Mouse (Mus musculus): ENCODE data around the gene Socs1. TPM values are rescaled to one million over a fixed set of nuclear protein-coding genes. Genes with fewer than 3 reads are reported as not detected.

Socs1 gene
- 1 to 10 TPM; 2.4 to 3.4 TPM for total RNA-seq (2023)

DNA sequence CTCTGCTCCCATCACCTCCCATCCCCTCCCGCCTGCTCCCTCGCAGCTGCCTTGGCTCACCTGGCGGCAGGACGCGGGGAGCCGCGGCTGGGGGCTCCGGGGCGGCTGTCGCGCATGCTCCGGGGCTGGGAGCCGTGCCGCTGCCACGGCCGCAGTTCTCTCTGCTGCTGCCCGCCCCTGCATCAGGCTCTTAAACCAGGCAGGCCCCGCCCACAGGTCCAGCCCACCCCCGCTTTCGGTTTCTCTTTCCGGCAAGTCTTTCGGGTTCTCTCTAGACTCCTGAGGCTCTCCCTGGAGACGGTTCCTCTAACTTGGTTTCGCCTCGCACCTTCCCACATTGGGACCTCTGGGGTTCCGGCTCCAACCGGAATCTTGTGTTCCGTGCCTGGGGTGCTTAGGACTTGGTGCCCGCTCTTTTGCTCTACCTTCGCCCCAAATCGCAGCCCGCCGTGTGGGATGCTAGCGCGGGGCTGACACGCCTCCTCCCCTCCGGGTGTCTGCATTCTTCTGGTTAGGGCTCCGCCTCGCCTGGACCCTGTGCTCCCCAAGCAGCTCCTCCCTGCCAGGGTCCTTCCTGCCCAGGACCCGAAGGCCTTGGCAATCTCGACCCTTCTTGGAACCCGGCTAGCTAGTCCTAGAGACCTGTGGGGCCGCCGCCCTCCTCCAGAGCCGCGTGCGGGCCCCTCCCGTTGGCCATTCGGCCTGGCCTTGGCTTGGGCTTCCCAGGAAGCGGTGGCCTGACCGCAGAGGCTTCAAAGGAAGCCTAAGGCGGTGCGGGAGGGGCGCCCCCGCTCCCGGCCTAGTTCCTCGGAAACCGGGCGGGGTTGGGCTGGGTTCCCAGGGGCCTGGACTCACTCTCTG is at the start of gene Socs1:
Socs1 (minus strand) TSS at position 166 of the 861 bp plus-strand sequence.

DNA sequence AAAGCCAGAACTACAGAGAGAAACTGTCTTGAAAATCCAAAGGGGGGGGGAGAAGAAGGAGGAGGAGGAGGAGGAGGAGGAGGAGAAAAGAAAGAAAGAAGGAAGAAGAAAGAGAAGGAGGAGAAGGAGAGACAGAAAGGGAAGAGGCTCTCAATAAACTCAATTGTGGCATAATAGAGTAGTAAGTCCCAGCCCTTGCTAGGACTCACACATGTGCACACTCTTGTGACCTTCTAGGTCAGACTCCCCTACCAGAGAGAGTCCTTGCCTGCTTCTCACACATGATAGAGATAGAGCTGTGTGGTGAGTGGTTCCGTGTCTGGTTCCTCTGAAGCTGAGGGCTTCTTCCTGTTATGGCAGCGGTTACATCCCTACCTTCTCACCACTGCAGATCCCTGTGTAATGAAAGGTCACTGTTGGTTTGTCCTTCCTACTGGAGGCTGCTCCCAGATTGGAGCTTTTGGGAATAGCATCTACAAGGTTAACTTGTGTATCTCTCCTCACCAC is 27.6 kb upstream of the Socs1 start, which contains the start of gene Gm11172:
Gm11172 (plus strand) TSS at position 51 of the 507 bp plus-strand sequence.

DNA sequence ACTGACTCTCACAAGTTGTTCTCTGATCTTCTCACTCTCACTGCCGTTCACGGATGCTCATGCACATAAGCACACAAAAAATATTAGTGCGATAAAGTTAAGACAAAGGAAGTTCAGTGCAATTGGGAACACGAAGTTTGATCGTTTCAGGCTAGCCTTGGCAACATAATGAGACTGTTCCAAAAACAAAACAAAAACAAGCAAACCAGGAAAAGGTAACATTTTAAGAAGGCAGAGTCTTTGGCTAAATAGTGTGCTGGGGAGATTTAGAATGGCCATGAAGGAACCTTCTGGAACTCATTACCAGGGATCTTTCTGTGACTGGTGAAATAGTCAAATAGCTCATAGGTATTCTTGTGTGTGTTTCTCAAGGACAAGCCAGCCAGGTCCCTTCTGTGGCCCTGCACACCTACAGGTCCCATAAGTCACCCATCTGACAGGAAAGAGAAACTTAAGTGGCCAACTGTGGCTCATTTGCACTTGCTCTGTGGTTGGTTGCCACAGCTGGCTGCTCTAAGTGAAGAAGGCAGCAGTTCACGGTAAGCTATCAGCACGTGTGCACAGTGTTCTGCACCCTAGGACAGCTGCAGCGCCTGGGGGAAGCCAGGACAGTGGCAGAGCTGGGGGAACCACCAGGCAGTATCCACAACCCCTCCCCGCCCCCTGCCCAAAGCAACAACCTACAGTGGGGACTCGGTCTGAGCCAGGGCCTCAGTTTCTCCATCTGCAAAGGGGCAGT is 20.6 kb upstream of the Socs1 start, which contains the start of gene Prm1:
Prm1 (minus strand) TSS at position 51 of the 739 bp plus-strand sequence.

DNA sequence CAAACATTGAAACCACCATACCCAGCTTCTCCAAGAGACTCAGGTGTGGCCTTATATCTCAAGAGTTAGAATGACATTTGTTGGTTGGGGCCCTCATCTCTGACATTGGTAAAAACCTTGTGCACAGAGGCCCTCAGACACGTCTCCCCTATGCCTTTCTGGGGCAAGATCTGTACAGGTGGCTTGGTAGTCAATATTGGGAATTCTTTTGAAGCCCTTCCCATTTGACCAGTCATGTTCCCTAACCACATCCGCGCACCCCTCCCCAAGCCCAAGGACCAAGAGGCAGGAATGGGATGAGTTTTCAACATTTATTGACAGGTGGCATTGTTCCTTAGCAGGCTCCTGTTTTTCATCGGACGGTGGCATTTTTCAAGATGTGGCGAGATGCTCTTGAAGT is 10.7 kb upstream of the Socs1 start, which contains the start of gene Prm2:
Prm2 (minus strand) TSS at position 101 of the 400 bp plus-strand sequence.

DNA sequence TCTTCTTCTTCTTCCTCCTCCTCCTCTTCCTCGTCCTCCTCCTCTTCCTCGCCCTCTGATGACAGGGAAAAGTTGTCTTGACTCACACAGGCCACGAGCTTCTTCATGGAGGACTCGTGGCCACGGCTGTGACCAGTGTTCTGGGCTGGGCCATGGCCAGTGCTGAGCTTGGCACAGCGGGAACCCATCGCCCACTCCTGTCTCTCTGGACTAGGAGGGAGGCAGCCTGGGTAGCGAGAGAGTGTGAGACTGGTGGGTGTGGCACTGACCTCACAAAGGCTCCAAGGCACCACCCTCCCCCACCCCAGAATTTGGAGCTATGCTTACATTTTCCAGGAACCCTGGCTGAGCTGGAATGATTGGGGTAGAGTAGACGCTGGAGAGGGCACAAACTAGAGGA is 5.4 kb upstream of the Socs1 start, which contains the start of gene Prm3:
Prm3 (minus strand) TSS at position 213 of the 400 bp plus-strand sequence.

DNA sequence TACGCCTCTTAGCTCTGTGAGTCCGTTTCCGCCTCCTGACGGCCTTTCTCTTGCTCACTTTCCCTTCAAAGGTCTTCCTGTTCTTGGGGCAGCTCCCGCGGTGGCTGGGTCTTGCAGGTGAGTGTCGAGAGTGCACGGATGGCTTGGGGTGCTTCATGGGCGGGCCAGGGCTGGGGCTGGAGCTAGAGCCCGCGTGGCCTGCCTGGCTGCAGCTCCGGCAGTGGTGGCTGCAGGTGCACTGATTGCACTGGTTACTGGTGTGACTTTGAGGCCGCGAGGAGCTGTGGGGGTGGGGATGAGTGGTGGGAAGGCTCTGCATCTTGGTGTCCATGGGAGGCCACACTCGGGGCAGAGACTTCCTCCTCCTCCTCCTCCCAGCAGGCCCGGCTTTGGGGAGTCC is 2.9 kb upstream of the Socs1 start, which contains the start of gene Tnp2:
Tnp2 (minus strand) TSS at position 390 of the 400 bp plus-strand sequence.

Other genes starting within 250 kb of the Socs1 start
- 1 to 10 TPM; 4.8 to 6.2 TPM for gene Dexi, start 242.5 kb downstream of the Socs1 start, total RNA-seq (2023)
- 10 to 100 TPM; 29.0 to 30.7 TPM for gene Clec16a, start 240.2 kb downstream of the Socs1 start, total RNA-seq (2023)
- gene Tnp2, start 3.1 kb upstream of the Socs1 start, total RNA-seq (2023), result not detected
- not detected for gene Prm3, start 5.4 kb upstream of the Socs1 start, total RNA-seq (2023)
- not detected for gene Prm2, start 10.6 kb upstream of the Socs1 start, total RNA-seq (2023)
- gene Prm1, start 20.3 kb upstream of the Socs1 start, total RNA-seq (2023), result not detected
- not detected for gene Gm11172, start 27.4 kb upstream of the Socs1 start, total RNA-seq (2023)
- gene Rmi2, start 49.5 kb upstream of the Socs1 start, total RNA-seq (2023), result 1 to 10 TPM; 5.3 TPM